Mouse (Mus musculus) kidney, postnatal 10 days (tissue): ENCODE measurements around the gene Scgb1c1.

Experiments
- DNase-seq: peaks from one replicate; pipeline ENCODE4 v3.0.0; 2021; ENCODE audit warnings: mixed read lengths

Scgb1c1 gene

DNA sequence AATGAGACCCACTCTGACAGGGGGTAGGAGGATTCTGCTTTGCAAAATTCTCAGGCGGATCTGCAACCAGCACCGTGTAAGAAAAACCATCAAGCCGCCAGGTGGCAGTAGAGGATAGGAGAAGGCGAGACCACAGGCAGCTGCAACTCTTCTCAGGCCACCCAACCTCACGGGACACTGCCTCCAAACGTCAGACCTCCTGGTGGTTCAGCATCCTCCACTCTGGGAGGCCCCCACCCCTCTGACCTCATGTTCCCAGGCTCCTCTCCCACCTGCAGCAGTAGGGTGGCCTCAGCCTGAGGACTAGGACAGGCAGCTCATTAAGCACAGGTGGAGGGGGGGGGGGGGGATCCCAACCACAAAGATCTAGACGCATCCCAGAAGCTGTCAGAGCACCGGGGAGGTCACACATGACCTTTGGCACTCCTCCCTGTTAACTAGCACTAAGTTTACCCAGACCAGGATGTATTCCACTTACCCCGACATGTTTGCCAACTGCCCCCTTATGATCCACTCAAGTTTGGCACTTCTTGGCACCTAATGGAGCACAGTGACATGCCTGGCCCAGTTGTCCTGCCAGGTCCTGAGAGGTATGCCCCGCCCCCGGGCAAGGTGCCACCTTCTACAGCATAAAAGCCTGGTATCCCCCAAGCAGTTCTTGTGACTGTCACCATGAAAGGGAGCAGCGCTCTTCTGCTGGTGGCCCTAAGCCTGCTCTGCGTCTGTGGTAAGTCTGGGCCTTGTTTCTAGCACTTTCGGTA is at the start of gene Scgb1c1:
Gene Scgb1c1, plus strand, starts transcription at position 643 of the 761 bp plus-strand sequence.
- peak; percentile 95 for DNase-seq

DNA sequence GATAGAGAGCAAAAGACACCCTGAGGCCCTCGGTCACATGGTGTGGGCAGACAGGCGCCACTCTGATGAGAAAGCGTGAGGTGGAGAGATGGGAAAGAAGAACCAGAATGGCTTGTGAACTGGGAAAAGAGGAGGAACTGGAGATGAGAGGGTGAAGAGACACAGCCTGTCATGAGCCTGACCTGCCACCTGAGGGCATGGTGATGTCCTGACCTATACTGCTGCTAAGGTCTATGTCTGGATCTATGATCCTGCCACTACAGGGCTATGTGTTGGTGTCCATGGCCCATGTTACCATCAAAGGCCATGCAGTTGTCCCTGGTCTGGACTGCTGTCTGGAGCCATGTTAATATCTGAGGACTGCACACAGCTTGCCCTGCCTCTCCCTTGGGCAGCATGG is 47.7 kb upstream of the Scgb1c1 start:
- DNase-seq: no peak

DNA sequence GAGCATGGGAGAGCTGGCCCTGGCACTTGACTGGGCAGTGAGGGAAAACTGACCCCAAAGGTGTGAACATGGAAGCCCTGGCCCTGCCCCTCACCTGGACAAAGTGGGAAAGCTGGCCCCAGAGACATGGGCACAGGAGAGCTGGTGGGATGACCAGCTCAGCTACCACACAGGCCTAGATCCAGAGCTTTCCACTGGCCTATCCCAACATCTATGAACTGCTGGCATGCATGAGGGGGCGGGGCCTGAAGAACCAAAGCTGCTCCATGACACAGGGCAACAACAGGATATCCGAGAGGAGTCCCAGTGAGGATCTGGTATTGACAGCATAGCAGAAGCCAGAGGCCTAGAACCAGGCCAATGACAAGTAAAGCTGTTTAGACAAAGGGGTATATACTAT is 47.1 kb upstream of the Scgb1c1 start:
- no peak for DNase-seq

DNA sequence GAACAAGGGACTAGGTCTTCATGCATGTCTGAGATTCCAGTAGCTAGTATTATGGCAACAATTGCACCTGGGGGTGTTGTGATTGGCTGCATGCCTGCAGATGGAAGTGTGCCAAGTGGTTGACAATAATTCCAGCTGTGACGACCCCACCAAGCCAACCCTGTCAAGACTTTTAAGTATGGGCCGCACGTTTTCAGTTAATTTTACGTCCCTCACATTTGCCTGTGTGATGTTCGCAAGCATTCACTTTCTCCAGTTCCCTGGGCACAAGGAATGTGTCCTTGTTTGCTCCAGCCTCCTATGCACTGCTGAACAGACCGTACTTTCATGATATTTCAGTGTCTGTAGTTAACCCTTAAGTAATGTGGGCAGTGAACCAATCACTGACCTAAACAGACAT is 42.7 kb upstream of the Scgb1c1 start:
- DNase-seq: peak; percentile 70

DNA sequence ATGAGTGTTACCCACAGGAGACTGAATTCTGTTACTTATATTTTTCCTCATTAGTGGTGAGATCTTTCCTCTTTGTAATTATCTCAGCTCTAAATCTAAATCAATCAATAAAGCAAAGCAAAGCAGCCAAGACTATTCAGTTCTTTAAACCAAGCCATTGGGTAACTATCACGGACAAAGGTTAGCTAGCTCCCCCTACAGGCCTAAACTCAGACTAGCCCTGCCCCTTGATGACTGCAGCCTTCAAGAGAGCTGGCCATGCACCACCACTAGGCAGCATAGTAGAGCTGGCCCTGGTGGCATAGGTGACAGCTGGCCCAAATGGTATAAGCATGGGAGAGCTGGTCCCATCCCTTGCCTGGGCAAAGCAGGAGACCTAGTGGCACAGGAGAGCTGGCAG is 39.6 kb upstream of the Scgb1c1 start:
- peak; percentile 70 for DNase-seq

DNA sequence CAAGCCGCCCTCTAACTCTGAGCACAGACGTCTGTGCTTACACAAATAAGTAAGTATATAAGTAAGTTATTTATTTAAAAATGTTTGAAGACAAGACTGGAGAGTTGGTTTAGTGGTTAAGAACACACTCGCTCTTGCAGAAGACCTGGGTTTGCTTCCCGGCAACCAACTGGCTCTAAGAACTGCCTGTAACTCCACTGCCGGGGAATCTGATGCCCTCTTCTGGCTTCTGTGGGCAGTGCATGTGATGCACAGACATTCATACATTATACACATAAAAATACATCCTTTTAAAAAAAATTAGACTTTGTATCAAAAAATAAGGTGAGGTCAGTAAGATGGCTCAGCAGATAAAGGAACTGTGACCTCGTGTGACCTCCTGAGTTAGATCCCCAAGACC is 34.9 kb upstream of the Scgb1c1 start:
- no peak for DNase-seq

DNA sequence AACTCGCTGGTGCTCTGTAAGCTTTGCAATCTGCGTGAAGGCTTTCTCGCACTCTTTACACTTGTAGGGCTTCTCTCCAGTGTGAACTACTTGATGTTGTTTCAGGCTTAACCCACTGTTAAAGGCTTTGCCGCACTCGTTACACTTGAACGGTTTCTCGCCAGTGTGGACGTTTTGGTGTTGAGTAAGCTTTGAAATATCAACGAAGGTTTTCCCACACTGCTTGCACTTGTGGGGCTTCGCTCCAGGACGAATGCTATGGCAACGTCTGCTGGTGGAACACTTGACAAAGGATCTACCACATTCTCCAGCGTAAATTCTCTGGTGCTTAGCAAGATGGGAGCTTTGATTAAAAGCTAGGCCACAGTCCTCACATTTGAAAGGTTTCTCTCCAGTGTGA is 33.6 kb upstream of the Scgb1c1 start:
- DNase-seq: no peak

DNA sequence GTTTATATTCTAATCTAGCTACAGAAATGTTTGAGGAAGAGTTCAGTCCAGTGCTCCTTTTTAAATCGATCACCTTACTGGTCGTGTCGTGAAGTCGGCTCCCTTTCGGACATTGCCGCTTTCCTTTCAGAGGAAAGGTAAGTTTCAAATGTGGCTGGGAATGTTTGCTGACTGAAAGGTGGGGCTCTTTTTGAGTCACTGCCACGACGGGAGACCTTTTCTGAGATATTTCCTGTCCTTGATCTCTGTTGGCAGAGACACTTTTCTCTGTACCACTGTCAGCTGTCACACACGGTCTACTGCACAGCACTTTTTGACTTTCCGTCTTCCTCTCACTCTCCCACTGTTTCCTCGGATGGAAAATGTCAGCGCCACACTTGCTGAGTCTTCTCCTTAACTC is 32.5 kb upstream of the Scgb1c1 start:
- no peak for DNase-seq

DNA sequence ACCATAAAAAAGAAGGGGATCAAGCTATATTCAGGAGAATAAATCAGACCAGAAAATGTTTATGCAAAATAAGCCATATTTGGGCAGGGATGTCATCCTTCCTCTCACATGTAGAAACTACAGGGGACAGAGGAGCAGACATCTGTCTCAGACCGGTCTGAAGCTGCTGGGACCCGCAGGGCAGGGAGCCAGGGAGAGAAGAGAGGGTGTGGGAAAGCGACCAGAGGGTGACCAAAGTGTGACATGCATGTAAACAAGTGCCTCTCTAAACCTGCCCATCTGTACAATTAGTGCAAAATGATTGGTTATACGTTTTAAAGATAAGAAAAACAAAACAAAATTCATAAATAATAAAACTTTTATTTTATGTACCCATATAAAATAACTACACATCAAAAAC is 25.2 kb upstream of the Scgb1c1 start:
- DNase-seq: no peak

DNA sequence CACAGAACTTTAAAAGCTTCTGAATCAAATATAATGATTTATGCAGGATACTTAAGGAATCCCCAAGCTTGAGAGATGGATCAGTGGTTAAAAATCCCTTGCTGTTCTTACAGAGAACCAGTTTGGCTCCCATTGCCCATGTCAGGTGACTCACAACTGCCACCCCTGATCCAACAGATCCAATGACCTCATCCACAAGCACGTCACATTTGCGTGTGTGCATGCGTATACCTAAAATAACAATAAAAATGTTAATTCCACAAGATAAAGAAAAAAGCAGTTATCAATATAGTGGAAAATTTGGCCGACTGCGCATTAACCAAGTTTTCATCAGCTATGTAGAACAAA is 24.1 kb upstream of the Scgb1c1 start:
- no peak for DNase-seq

DNA sequence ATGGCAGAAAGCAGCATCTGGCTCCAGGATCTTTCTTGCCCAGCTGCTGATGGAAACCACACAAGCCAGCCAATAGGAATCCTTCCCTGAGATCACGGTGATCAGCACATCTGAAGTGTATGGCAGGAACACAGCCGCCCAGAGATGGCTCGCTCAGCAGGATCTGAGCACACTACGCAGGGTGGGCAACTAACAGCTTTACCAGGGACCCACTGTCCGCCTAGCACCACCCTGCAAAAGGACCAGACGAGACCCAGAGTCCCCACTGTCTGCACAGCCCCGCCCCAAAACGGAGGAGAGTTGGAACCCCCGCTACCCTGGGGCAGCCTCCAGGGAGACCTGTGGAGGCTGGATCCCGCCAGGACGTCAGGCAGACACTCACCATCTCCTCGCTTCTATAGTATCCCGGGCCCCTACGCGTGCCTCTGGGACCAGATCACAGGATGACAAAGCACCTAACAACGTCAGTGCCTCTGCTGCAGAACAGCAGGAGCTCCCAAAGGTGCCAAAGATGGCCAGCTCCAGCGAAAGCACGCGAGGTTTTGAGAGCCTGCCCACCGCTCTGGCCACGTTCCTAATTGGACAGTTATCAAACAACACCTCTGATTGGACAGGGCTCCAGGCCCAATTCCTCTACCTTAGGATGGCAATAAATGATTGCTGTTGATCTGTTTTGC is 23.6 kb upstream of the Scgb1c1 start, which contains the start of gene Zfp941:
Gene Zfp941, minus strand, starts transcription at position 526 of the 677 bp plus-strand sequence.
- DNase-seq: no peak

DNA sequence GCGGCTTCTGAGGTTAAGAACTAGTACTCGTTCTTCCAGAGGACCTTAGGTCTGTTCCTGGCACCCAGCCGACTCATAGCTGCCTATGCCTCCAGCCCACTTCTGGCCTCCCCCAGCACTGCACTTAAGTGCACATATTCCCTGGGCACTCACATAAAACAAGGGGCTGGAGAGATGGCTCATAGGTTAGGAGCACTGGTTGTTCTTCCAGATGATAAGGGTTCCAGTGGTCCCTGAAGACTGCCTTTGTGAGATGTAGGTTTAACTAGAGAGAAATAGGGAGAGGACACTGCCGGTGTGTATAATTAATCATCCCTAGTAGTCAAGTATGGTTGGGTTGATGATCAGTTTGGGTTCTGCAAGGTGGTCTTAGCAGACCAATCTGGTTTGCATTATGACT is 22.6 kb upstream of the Scgb1c1 start:
- no peak for DNase-seq

DNA sequence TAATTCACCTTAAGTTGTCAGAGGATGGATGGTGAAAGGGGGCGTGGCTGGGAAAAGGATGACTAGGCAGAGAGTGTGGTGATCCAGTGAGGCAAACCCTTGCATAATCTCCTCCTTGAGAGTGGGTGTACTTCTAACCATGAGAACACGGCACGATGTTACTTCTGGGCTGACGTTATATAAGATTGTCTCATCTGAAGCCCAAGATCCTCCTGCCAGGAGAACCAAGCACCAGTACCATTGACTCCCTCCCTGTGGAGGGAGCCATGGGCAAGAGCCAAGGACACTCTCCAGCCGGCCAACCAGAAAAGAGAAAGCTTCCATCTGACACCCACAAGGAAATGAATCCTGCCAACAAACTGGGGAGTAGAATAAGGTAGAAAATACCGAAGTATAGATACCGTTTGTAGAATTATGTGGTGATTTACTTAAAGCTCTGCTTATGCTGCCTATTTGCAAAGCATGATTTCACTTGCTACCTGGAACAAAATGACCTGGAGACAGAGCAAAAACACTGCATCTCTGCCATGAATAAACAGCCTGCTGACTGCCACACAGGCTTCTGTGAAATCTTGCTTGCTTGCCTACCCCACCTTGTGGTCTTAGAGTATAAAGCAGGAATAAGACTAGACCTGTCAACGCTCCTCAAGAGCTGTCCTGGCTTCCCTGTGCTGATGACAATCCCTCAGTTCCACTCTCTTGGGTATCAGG is 17.0 kb upstream of the Scgb1c1 start:
- DNase-seq: peak; percentile 61

DNA sequence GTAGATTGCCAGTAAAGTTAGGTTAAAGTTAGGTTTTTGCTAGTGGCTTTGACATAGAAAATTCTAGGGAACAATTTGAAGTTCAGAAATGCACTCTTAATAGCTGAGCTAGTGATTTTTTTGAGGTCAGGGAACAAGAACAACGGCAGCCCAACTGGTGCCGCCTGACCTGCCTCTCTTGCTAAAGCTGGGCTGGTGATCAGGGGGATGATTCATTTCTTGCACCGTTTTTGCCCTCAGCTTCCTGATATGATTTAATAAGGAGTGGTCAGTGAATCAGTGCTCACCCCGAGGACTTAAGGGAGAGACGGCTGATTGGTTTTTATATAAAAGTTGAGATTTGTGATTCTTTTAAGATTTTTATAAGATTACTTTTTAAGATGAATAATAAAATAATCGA is 13.9 kb upstream of the Scgb1c1 start:
- no peak for DNase-seq

DNA sequence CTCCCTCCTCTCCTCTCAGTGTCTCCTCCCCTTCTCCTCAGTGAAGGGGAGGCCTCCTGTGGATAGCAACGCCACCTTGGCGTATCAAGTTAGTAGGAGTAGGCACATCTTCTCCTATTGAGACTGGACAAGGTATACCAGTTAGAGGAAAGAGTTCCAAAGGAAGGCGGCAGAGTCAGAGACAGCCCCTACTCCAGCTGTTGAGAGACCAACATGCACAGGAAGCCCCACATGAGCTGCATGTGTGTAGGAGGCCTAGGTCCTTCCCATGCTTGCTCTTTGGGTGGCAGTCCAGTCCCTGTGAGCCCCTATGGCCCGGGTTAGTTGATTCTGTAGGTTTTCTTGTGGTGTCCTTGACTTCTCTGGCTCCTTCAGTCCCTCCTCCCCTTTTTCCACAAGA is 12.0 kb upstream of the Scgb1c1 start:
- DNase-seq: no peak

DNA sequence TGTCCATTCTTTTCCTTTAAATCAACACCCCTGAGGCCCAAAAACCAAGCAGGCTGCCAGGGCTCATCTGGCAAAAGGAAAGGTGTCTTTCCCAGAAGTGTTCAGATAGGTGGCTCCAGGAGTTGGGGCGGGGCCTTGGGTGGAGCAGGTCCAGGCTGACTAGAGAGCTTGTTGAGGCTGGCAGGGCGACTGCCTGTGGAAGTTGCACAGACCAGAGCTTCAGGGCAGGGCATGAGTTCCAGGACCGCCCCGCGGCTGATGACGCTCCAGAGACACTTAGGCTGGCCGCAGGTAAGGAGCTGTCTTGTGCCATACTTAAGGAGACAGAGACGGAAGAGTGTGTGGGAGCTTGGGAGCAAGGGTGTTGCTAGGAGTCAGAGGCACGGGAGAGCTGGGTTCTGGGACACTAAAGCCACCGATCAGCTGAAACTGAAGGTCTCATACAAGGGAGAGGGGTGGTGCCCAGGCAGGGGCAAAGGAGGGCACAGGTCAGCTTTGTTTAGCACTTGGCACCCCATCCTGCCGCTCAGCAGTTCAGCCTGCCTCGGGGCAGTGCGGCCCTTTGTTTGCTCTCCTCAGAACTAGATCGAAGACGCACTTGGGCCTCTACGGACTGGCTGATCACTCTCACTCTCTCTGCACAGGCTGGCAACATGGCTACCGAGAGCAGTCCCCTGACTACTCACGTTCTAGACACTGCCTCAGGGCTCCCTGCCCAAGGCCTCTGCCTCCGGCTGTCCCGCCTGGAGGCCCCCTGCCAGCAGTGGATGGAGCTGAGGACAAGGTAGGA is 10.2 kb upstream of the Scgb1c1 start, which contains the start of gene Urah:
Gene Urah, plus strand, starts transcription at position 51 of the 790 bp plus-strand sequence.
- no peak for DNase-seq

DNA sequence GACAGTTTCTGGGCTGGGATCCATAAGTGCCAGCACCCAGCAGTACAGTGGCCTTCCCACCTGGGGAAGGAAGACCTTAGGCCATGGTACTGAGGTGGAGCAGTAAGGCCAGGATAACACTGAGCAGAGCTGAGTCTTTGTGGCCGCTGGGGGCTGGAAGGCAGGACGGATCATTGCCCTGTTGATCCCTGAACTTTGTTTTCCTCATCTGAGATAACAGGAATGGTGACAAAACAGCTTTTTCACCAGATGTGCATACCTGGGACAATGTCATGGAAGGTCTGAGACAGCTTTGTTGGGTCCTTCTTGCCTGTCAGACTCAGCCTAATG is 9.6 kb upstream of the Scgb1c1 start:
- DNase-seq: no peak

DNA sequence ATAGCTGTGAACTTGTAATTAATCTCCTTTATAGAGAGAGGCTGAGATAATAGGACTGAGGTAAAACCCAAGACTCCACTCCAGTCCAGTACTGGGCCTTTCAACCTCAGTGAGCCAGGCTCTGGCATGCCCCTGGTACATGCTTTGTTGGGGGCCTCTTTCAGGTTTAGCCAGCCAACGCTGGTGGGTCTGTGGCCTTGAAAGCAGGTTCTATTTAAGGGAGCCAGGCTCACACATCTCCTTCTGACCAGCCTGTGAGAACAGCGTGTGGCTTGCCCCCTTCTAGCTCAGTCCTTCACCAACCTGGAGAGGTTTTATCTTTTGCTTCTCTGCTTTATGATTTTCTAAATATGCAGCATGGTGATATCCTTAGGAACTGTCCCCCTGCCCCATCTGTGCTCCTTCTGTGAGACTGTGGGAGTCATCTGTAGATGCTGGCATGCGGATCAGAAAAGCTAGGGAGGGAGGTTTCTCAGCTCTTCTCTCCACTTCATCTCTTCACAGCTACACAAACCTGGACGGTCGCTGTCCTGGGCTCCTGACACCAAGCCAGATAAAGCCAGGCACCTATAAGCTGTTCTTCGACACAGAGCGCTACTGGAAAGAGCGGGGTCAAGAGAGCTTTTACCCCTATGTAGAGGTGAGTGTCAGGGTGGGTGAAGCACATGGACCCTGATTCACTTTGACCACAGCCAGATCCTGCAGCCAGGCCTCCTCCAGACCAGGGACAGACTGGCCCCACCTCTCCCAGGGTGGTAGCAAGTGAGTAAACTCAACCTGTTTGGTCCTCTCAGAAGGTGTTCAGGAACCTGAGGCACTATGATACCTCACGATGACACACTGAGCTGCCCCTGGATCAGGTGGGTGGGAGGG is 8.9 kb upstream of the Scgb1c1 start:
- no peak for DNase-seq

DNA sequence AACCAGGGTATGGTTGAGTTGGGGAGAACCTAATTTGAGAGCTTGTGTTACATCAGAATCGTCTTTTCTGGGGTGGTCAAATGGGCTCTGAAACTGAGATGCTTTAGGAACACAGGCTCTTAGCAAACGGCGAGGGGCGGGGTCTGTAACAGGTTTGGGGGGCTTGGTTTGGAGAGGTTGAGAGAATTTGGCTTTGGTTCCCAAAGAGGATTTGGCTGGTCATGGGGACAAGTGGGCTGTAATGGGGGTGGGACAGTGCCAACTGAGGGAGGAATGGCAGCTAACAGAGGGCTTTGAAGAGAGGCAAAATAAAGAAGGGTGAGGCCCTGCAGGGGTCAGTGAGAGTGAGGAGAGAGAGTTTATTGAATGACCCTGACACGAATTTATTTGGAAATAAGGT is 5.8 kb upstream of the Scgb1c1 start:
- DNase-seq: no peak

DNA sequence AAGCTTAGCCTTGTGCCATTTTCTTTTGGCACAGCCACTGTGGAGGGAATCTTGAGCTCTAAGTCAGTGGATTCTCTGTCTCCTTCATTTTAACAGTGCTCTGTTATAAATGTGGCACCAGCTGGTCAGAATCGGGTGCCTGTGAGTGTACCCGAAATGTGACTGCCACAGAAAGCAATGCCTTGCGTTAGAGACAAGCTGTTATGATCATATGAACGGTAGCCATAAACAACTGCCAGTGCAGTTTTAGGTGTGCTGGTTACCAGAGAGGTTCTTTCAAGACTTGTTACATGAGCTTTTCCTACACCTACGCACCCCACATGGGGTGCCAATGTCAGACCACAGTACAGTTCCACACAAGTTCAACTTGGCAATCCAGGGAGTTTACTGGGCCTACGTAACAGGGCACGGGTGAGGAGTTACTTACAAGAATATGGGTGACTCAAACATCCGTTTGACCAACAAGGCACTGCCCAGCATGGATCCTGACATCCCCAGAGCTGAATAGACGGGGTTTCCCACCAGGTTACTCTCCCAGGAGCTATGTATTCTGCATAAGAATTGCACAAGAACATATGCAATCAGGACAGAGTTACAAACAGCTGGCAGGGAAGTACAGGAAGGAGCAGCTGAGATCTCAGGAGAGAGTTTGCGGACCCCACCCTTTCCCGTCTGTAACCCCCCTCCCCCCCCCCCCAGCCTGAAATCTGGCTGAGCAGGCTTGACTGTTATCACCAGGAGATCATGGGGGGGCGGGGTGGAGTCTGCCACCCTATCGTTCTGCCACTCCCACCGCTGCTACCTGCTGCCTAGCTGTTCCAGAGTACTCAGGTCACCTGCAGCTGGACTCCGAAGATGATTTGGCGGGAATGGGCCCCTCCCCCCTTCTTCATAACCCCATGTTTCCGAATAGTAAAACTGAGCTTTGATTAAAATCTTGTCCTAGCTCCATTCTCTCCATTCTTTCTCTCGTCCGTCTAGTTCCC is 4.3 kb upstream of the Scgb1c1 start:
- no peak for DNase-seq

DNA sequence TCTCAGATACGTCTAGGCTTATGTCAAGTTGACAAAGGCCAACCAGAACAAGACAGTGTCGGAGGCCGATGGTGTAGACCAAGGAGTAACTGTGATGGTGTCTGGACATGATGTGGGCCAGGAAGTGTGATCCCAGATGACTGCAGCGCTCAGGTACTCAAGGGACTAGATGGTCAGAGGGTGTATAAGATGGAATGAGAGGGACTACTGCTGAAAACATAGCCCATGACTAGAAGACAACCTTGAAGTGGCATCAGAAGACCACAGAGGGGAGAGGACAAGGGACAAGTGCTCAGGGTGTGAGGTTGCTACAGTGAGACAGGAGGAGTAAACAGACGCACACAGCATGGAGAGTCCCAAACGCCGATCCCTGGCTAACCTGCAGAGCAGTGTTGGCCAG is 1.5 kb upstream of the Scgb1c1 start:
- DNase-seq: no peak
